Comparison of ENCODE assay signal across 23 mouse cellular contexts in the genomic region with DNA sequence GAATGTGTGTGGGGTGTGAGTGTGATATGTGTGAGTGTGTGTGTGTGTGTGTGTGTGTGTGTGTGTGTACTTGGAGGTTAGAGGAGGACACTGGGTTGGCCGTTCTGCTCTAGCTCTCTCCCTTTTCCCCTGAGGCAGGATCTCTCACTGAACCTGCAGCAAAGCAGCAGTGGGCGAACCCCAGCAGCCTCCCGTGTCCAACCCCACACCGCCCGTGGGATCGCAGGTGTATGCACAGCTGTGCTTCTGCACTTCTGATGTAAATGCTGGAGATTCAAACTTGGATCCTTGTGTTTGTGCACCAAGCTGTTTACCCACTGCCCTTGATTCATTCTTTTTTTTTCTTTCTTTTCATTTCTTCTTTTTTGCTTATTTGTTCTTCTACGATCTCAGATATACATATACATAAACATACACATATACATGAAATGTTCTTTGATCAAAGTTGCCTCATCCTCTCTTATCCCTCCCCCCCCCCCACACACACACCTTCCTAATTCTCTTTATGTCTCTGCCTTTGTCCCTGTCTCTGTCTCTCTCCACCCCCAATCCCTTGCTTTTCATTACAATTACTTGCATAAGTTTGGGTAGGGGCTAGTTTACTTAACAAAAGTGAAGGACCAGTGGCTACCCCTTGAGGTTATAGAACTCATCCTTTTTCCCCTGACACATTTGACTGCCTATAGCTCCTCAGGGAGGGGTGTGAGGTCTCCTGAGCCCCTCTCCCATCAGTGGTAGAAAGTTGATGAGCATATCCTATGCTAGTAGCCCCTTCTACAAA.
DNase-seq lines count a peak whose midpoint lies in the region; ATAC-seq and TF ChIP-seq lines count a peak whose summit lies in the region.
"Had no signal": no experiment of that assay in that cellular context is flagged by ENCODE, and none has a peak within 500 bp of the region (broad histone marks: within the 10 kb centered on the region; RNA-seq: fewer than 3 reads in every experiment).

No protein-coding gene starts in this region.

- 63% methylated on average over 7 of the region's 7 CpGs for WGBS in hindbrain, embryonic 15.5 days
- WGBS in hindbrain, embryonic 13.5 days = 55% methylated on average over 5 of the region's 7 CpGs

- no peaks in the 10 kb centered on the region for H3K36me3 ChIP-seq in hindbrain, embryonic 15.5 days
- H3K36me3 ChIP-seq in hindbrain, embryonic 13.5 days = no peaks in the 10 kb centered on the region
- H3K36me3 ChIP-seq in E14TG2a.4 (ENCODE audit: insufficient read depth, low read length) = no peaks in the 10 kb centered on the region
- H3K36me3 ChIP-seq: embryonic facial prominence, embryonic 13.5 days; embryonic facial prominence, embryonic 15.5 days; forebrain, embryonic 10.5 days; forebrain, embryonic 12.5 days had no signal

- peaks cover 26% of the 10 kb centered on the region; the same call in 1 of the 2 replicates for H3K4me1 ChIP-seq in hindbrain, embryonic 15.5 days (replicated peaks)
- H3K4me1 ChIP-seq in hindbrain, embryonic 13.5 days (replicated peaks) = peaks cover 17% of the 10 kb centered on the region
- peaks cover 98% of the 10 kb centered on the region for H3K4me1 ChIP-seq in E14TG2a.4 (replicated peaks; ENCODE audit: low read depth, low read length)

- H3K4me3 ChIP-seq in hindbrain, embryonic 15.5 days = no peak overlapping the region
- no peak overlapping the region for H3K4me3 ChIP-seq in hindbrain, embryonic 13.5 days
- H3K4me3 ChIP-seq in E14TG2a.4 (replicated peaks; ENCODE audit: low read length) = 0 out of 2 replicates have a peak overlapping the region, but pooled peaks have one; percentile 26
- H3K4me3 ChIP-seq: embryonic facial prominence, embryonic 13.5 days; embryonic facial prominence, embryonic 15.5 days; erythroblast, embryonic 14.5 days; forebrain, embryonic 10.5 days; forebrain, embryonic 12.5 days had no signal

- DNase-seq in ES-CJ7 (ENCODE audit: low read depth, low spot score) = peak; percentile 78
- peak; percentile 50 for DNase-seq in ZHBTc4 (ENCODE audit: low read depth, low spot score)
- DNase-seq in spleen, postnatal 14 days (ENCODE audit: low spot score in 2 of 2) = no peak
- DNase-seq: B cell, adult 2 months; cerebellum, adult 11 months; cerebellum, adult 18-20 months; cerebellum, adult 8-10 months; cerebellum, adult 9-11 months; cerebellum, postnatal 36 days; embryo, embryonic 11 days had no signal

- TF ChIP-seq CTCF in E14TG2a.4 (conservative IDR thresholded peaks at IDR 0.05; ENCODE audit: low read length) = no peak

- H3K4me2 ChIP-seq in hindbrain, embryonic 15.5 days = no peak overlapping the region
- H3K4me2 ChIP-seq in hindbrain, embryonic 13.5 days = no peak overlapping the region
- H3K4me2 ChIP-seq: embryonic facial prominence, embryonic 13.5 days; embryonic facial prominence, embryonic 15.5 days; forebrain, embryonic 12.5 days had no signal

- no peaks in the 10 kb centered on the region for H3K9me3 ChIP-seq in hindbrain, embryonic 15.5 days
- H3K9me3 ChIP-seq in hindbrain, embryonic 13.5 days = no peaks in the 10 kb centered on the region
- H3K9me3 ChIP-seq in E14TG2a.4 (ENCODE audit: low read length) = peaks cover 4% of the 10 kb centered on the region
- H3K9me3 ChIP-seq: embryonic facial prominence, embryonic 13.5 days; embryonic facial prominence, embryonic 15.5 days; forebrain, embryonic 10.5 days; forebrain, embryonic 12.5 days had no signal

- no peak overlapping the region for H3K9ac ChIP-seq in hindbrain, embryonic 15.5 days
- H3K9ac ChIP-seq in hindbrain, embryonic 13.5 days = no peak overlapping the region
- H3K9ac ChIP-seq: embryonic facial prominence, embryonic 13.5 days; embryonic facial prominence, embryonic 15.5 days; forebrain, embryonic 12.5 days had no signal

- ATAC-seq in hindbrain, embryonic 15.5 days (ENCODE audit: low FRiP score, low read depth) = no peak
- ATAC-seq in hindbrain, embryonic 13.5 days (ENCODE audit: low FRiP score) = no peak
- no peak for ATAC-seq in monocyte, adult 5-6 weeks (replicated peaks; ENCODE audit: insufficient number of reproducible peaks, low FRiP score, low TSS enrichment, poor library complexity, severe bottlenecking)
- ATAC-seq: CD4-positive, CD25-positive, alpha-beta regulatory T cell, adult 4 months; forebrain, embryonic 14.5 days; forebrain, embryonic 16.5 days had no signal

- H3K27ac ChIP-seq in hindbrain, embryonic 15.5 days (replicated peaks) = peak overlapping the region; percentile 48; the same call in 1 of the 2 replicates
- H3K27ac ChIP-seq in hindbrain, embryonic 13.5 days = no peak overlapping the region
- H3K27ac ChIP-seq: embryonic facial prominence, embryonic 13.5 days; embryonic facial prominence, embryonic 15.5 days; forebrain, embryonic 10.5 days; forebrain, embryonic 12.5 days had no signal

- H3K27me3 ChIP-seq in hindbrain, embryonic 15.5 days = no peaks in the 10 kb centered on the region
- no peaks in the 10 kb centered on the region for H3K27me3 ChIP-seq in hindbrain, embryonic 13.5 days
- H3K27me3 ChIP-seq in E14TG2a.4 (ENCODE audit: insufficient read depth, low read length) = no peaks in the 10 kb centered on the region
- H3K27me3 ChIP-seq: CH12.LX; embryonic facial prominence, embryonic 13.5 days; embryonic facial prominence, embryonic 15.5 days; forebrain, embryonic 12.5 days had no signal

Comparison
In these comparisons a context has a peak if more than half of its experiments do, and no peak if none do; other contexts are left out.
1. DNase-seq: peak in ES-CJ7 (single experiment) and ZHBTc4 (single experiment); none in spleen, postnatal 14 days (0 of 2).